Mouse (Mus musculus) embryonic facial prominence, embryonic 14.5 days (tissue): ENCODE measurements at regions not wholly inside any gene's neighbourhood (a gene's known extent, or its start where the extent isn't known, plus 50 kb on each side); places are given as distances from the start of the nearest gene placed in this dataset.

ENCODE experiments used
- ATAC-seq: fragments of 200-750 bp; cut with Nextera tagmentation; 2 replicates; pipeline ENCODE4 v1.8.0; 2017; ENCODE audit warnings: low read depth, moderate number of reproducible peaks, moderate TSS enrichment
- DNase-seq: peaks from one replicate; pipeline ENCODE4 v3.0.0-alpha.2; 2015; ENCODE audit warnings: low spot score
- H3K27ac ChIP-seq: fragments of 300-500 bp; sonication (generic); replicated peaks from 2 replicates; pipeline ENCODE4 v1.5.1; 2014; ENCODE audit warnings: low read depth, mild to moderate bottlenecking, low read length, moderate library complexity
- H3K27me3 ChIP-seq: fragments of 300-500 bp; sonication (generic); replicated peaks from 2 replicates; pipeline ENCODE4 v1.6.1; 2014; ENCODE audit warnings: low read length; ENCODE audit not compliant: control insufficient read depth, insufficient read depth
- H3K36me3 ChIP-seq: fragments of 300-500 bp; sonication (generic); 2 replicates; pipeline ENCODE4 v1.6.1; 2014; ENCODE audit warnings: low read length, mixed read lengths; ENCODE audit not compliant: control insufficient read depth, insufficient read depth
- H3K4me1 ChIP-seq: fragments of 300-500 bp; sonication (generic); 2 replicates; pipeline ENCODE4 v1.6.1; 2014; ENCODE audit warnings: antibody characterized with exemption, low read length; ENCODE audit not compliant: control insufficient read depth, insufficient read depth
- H3K4me2 ChIP-seq: fragments of 300-500 bp; sonication (generic); 2 replicates; pipeline ENCODE4 v1.6.1; 2014; ENCODE audit warnings: low read depth, mild to moderate bottlenecking, low read length, moderate library complexity, mixed read lengths
- H3K4me3 ChIP-seq: fragments of 300-500 bp; sonication (generic); 2 replicates; pipeline ENCODE4 v1.5.1; 2014; ENCODE audit warnings: low read depth, mild to moderate bottlenecking, low read length
- H3K9ac ChIP-seq: fragments of 300-500 bp; sonication (generic); 2 replicates; pipeline ENCODE4 v1.6.1; 2014; ENCODE audit warnings: low read depth, mild to moderate bottlenecking, low read length, moderate library complexity, mixed read lengths
- H3K9me3 ChIP-seq: fragments of 300-500 bp; sonication (generic); 2 replicates; pipeline ENCODE4 v1.6.1; 2016; ENCODE audit warnings: low read length; ENCODE audit not compliant: control insufficient read depth
- WGBS: fragments of 180-500 bp; shearing (Covaris S2); extraction: QIAGEN DNeasy Blood & Tissue Kit; methylation state at CpG from one replicate; pipeline ENCODE4 v1.1.7; 2014; 5-methylcytosine and 5-hydroxymethylcytosine counted together

DNA sequence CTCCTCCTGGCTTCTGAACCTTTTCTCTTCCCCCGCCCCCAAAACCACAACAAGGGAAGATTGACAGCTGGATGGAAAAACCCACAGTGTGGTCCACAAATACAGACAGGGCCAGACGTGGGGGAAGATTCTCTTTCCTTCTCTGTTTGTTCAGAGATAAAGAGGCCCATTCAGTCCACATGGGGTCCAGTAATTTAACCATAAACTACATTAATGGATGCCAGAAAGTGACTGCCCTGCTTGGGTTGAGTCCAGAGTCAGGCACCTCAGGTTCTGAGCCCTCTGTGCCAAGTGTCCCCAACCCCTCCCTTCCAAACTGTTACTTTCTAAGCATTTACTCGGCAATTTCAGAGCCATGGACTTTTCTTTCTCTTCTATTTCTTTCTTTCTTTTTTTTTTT is 121.9 kb upstream of the Smyd2 start:
- ATAC-seq (no peak), DNase-seq (no peak)
- no peak overlapping the region for H3K4me2 ChIP-seq
- no peaks in the 10 kb centered on the region for H3K9me3 ChIP-seq
- no peaks in the 10 kb centered on the region for H3K36me3 ChIP-seq
- no peaks in the 10 kb centered on the region for H3K4me1 ChIP-seq
- no peak overlapping the region for H3K9ac ChIP-seq
- H3K4me3 ChIP-seq, result no peak overlapping the region
- no peaks in the 10 kb centered on the region for H3K27me3 ChIP-seq
- 39% methylated on average over 3 of the region's 3 CpGs for WGBS
- H3K27ac ChIP-seq, result no peak overlapping the region

DNA sequence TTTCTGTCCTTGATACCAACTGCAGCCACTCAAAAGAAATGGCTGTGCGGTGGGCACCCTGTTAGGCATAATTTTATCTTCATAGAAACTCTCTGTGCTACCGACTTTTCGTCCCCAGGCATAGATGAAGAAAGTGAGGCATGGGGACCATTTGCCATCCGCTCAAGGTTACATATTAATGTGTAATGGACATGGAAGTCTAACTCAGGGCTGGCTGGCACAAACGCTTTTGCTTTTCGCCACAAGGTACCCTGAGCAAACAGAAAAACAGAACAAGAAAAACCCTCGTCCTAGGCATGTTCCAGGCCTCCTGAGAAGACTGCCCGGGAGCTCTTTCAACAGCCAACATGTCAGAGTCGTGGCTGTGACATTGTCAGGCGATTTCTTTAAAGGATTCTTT is 121.0 kb upstream of the Smyd2 start:
- H3K4me3 ChIP-seq, result no peak overlapping the region
- H3K9ac ChIP-seq, result no peak overlapping the region
- ATAC-seq (no peak), DNase-seq (no peak)
- no peaks in the 10 kb centered on the region for H3K36me3 ChIP-seq
- H3K27me3 ChIP-seq, result no peaks in the 10 kb centered on the region
- 89% methylated on average over 10 of the region's 10 CpGs for WGBS
- H3K4me1 ChIP-seq, result no peaks in the 10 kb centered on the region
- no peak overlapping the region for H3K27ac ChIP-seq
- no peaks in the 10 kb centered on the region for H3K9me3 ChIP-seq
- H3K4me2 ChIP-seq, result no peak overlapping the region

DNA sequence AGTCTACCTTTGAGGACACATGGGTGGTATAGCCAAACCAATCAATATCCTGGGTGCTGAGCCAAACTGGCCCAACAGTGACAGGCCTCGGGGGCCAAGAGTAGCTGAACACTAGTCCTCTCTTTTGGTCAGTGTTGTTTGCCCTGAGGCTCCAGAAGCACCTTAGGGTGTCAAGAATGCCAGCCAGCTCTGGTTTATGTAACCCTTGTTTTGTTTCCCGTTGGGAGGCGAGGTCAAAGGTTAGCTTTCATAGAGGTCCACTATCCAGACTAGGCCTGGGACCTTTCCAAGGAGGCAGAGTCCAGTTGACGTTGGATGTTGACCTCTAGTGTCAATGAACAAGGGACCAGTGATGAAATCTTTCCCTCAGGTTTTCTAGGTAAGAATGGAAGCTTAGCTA is 120.0 kb upstream of the Smyd2 start:
- H3K9me3 ChIP-seq, result no peaks in the 10 kb centered on the region
- DNase-seq (no peak), ATAC-seq (no peak)
- H3K4me1 ChIP-seq, result no peaks in the 10 kb centered on the region
- H3K9ac ChIP-seq, result no peak overlapping the region
- no peaks in the 10 kb centered on the region for H3K36me3 ChIP-seq
- H3K4me2 ChIP-seq, result no peak overlapping the region
- 68% methylated on average over 4 of the region's 4 CpGs for WGBS
- no peaks in the 10 kb centered on the region for H3K27me3 ChIP-seq
- no peak overlapping the region for H3K27ac ChIP-seq
- H3K4me3 ChIP-seq, result no peak overlapping the region

DNA sequence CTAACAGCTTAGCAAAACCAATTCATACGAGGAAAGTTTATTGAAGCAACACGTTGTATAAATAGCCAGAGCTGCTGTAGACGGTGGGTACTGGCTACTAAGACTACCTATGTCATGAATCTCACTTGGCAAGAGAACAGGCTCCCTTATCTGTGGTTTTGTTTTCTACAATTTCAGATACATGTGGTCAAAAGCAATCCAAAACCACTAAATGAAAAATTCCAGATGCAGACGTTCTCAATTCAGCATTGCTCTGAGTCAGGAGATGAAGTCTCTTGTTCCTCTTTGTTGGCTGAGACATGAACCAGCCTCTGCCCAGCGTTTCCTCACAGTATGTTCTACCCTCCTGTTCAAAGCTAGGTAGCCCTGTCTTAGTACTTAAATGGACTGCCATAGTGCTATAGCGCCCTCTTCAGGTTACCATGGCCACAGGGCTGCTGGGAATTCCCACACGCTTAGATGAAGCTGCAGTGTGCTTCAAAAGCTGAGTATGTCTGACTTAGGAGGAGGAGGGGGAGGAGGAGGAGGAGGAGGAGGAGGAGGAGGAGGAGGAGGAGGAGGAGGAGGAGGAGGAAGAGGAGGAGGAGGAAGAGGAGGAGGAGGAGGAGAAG is 119.0 kb upstream of the Smyd2 start:
- Histone ChIP-seq H3K27ac (no peak overlapping the region), H3K4me2 (no peak overlapping the region), H3K9ac (no peak overlapping the region), H3K9me3 (no peaks in the 10 kb centered on the region), H3K36me3 (no peaks in the 10 kb centered on the region), H3K27me3 (no peaks in the 10 kb centered on the region), H3K4me1 (no peaks in the 10 kb centered on the region), H3K4me3 (no peak overlapping the region)
- WGBS, result 46% methylated on average over 7 of the region's 7 CpGs
- DNase-seq (peak; percentile 13), ATAC-seq (no peak)

DNA sequence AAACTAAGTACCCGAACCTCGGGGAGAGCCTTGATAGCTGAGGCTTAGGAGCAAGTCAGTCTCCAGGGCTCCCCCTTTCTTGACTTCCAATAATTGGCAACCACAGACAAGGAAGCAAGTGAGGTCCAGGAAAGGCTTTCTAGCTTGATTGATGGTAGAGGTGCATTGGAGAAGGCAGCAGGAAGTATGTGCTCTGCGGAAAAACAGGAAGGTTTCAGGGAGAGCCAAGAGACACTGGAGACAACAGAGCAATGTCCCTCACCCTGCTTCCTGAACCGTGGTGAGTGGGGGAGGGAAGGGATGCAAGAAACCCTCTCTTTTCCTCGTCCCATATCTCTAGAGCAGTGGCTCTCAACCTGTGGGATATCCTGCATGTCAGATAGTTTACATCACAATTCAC is 115.9 kb upstream of the Smyd2 start:
- ATAC-seq, result no peak
- Histone ChIP-seq H3K36me3 (no peaks in the 10 kb centered on the region), H3K4me2 (no peak overlapping the region), H3K9ac (no peak overlapping the region), H3K9me3 (no peaks in the 10 kb centered on the region), H3K27me3 (no peaks in the 10 kb centered on the region), H3K4me3 (no peak overlapping the region), H3K4me1 (no peaks in the 10 kb centered on the region), H3K27ac (no peak overlapping the region)
- WGBS, result 27% methylated on average over 5 of the region's 5 CpGs
- DNase-seq, result peak; percentile 6

DNA sequence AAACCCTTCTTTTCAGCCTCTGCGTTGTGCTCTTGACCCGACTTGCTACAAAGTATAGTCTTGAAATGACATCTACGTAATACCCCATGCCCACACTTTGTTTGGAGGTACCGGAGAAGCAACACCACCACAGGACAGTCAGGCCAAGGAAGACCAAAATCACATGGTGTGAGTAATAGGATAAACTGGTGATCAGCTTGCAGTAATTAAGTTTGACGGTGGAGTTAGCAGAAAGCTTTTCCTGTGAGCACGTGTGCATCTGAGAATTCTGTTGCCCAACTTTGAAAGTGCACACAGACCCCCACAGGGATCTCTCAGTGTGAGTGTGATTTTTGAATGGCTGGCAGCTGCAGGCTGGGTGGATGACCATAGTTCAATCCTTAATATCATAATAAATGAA is 114.6 kb upstream of the Smyd2 start:
- Histone ChIP-seq H3K36me3 (no peaks in the 10 kb centered on the region), H3K4me1 (no peaks in the 10 kb centered on the region), H3K9ac (no peak overlapping the region), H3K27ac (no peak overlapping the region), H3K4me2 (no peak overlapping the region), H3K27me3 (no peaks in the 10 kb centered on the region), H3K9me3 (no peaks in the 10 kb centered on the region), H3K4me3 (no peak overlapping the region)
- DNase-seq (peak; percentile 22), ATAC-seq (no peak)
- 43% methylated on average over 6 of the region's 6 CpGs for WGBS

DNA sequence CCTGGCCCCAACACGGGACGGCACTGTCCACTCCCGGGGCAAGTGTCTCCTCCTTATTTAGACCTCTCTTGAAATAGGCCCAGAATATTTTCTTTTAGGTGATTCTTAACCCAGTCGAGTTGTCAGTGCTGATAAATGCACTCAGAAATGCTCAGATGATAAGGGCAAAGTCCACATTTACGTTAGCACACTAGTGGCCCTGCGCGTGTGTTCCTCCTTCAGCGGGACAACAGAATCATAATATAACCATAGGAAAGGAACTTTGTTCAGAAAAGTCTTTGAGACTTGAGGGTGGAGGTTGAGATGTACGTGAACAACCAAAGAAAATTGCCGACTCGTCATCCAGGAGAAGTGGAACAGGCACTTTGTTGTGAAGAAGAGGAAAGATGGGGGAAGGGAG is 113.8 kb upstream of the Smyd2 start:
- Histone ChIP-seq H3K9me3 (no peaks in the 10 kb centered on the region), H3K4me1 (no peaks in the 10 kb centered on the region), H3K4me3 (no peak overlapping the region), H3K9ac (no peak overlapping the region), H3K27me3 (no peaks in the 10 kb centered on the region), H3K36me3 (no peaks in the 10 kb centered on the region), H3K4me2 (no peak overlapping the region), H3K27ac (no peak overlapping the region)
- ATAC-seq (no peak), DNase-seq (no peak)
- WGBS, result 90% methylated on average over 11 of the region's 11 CpGs

DNA sequence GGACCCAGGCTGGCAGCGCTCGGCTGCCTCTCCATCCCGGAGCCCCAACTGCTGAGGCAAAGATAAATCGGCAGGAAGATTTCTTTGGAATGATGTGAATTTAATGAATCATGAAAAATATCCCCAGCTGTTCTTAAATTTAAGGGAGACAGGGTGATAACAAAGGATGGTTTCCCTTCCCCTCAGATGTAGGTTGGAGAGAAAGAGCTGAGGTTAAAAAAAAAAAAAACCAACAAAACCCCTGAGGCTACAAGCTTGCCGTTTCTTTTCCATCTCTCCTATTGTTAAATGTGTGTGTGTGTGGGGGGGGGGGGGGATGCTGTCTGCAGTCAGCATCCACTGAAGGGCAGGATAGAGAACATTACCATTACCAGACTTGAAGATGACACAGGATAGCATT is 111.9 kb upstream of the Smyd2 start:
- H3K4me2 ChIP-seq, result no peak overlapping the region
- no peak for DNase-seq
- no peaks in the 10 kb centered on the region for H3K4me1 ChIP-seq
- no peak overlapping the region for H3K27ac ChIP-seq
- no peaks in the 10 kb centered on the region for H3K27me3 ChIP-seq
- H3K9ac ChIP-seq, result no peak overlapping the region
- ATAC-seq, result no peak
- no peak overlapping the region for H3K4me3 ChIP-seq
- no peaks in the 10 kb centered on the region for H3K9me3 ChIP-seq
- 27% methylated on average over 5 of the region's 5 CpGs for WGBS
- H3K36me3 ChIP-seq, result no peaks in the 10 kb centered on the region

DNA sequence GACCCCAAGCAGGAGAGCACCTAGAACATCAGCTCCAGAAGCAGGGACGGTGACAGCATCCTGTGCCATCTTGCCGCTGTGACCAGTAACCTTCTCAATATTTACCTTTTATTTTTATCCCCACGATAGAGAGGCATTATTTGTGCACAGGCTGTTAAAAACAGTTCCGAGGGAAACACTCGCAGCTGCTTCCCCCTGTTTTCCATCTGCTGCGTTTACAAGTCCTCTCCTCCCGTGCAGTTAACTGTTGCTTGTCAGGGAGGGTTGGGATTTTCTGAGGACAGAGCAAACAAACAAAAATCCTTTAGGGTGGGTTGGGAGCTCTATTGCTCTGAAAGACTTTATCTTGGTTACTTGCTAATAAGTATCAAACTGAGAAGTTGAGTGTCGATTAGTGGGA is 105.4 kb upstream of the Smyd2 start:
- no peak for ATAC-seq
- Histone ChIP-seq H3K27me3 (no peaks in the 10 kb centered on the region), H3K4me2 (no peak overlapping the region), H3K36me3 (no peaks in the 10 kb centered on the region), H3K4me1 (peaks cover 5% of the 10 kb centered on the region; the same call in 1 of the 2 replicates), H3K9ac (no peak overlapping the region), H3K9me3 (no peaks in the 10 kb centered on the region), H3K27ac (no peak overlapping the region), H3K4me3 (no peak overlapping the region)
- WGBS, result 38% methylated on average over 8 of the region's 8 CpGs
- DNase-seq, result peak; percentile 8
